Mouse (Mus musculus) stomach, postnatal 0 days (tissue): ENCODE data around the gene Bcl9l. TPM values are rescaled to one million over a fixed set of nuclear protein-coding genes. Genes with fewer than 3 reads are reported as not detected.

ENCODE experiments used
- ATAC-seq: fragments of 200-750 bp; cut with Nextera tagmentation; 2 replicates; pipeline ENCODE4 v1.8.0; 2017; ENCODE audit not compliant: low FRiP score, low TSS enrichment
- DNase-seq: peaks from one replicate; pipeline ENCODE4 v3.0.0-alpha.2; 2016; ENCODE audit warnings: low spot score
- H3K27ac ChIP-seq: fragments of 300-500 bp; sonication (generic); replicated peaks from 2 replicates; pipeline ENCODE4 v1.5.1; 2014; ENCODE audit warnings: mild to moderate bottlenecking, control low read depth
- H3K27me3 ChIP-seq: fragments of 300-500 bp; sonication (generic); 2 replicates; pipeline ENCODE4 v1.6.1; 2014; ENCODE audit warnings: low read length; ENCODE audit not compliant: control insufficient read depth, insufficient read depth
- H3K36me3 ChIP-seq: fragments of 300-500 bp; sonication (generic); 2 replicates; pipeline ENCODE4 v1.6.1; 2014; ENCODE audit warnings: low read length, mixed read lengths; ENCODE audit not compliant: control insufficient read depth, insufficient read depth
- H3K4me1 ChIP-seq: fragments of 300-500 bp; sonication (generic); replicated peaks from 2 replicates; pipeline ENCODE4 v1.6.1; 2014; ENCODE audit warnings: antibody characterized with exemption; ENCODE audit not compliant: control insufficient read depth, insufficient read depth
- H3K4me2 ChIP-seq: fragments of 300-500 bp; sonication (generic); replicated peaks from 2 replicates; pipeline ENCODE4 v1.6.1; 2014; ENCODE audit warnings: low read depth, mild to moderate bottlenecking, control low read depth, moderate library complexity
- H3K4me3 ChIP-seq: fragments of 300-500 bp; sonication (generic); 2 replicates; pipeline ENCODE4 v1.5.1; 2014; ENCODE audit warnings: low read depth, low read length, control low read depth
- H3K9ac ChIP-seq: fragments of 300-500 bp; sonication (generic); 2 replicates; pipeline ENCODE4 v1.6.1; 2014; ENCODE audit warnings: mild to moderate bottlenecking, low read length, control low read depth, mixed read lengths
- H3K9me3 ChIP-seq: fragments of 300-500 bp; sonication (generic); 2 replicates; pipeline ENCODE4 v1.6.1; 2016; ENCODE audit warnings: low read length; ENCODE audit not compliant: control insufficient read depth
- CTCF ChIP-seq: IDR thresholded peaks from 2 replicates; pipeline ENCODE4 v1.5.1; 2016; ENCODE audit warnings: antibody characterized with exemption, low read depth, mild to moderate bottlenecking, moderate library complexity
- EP300 ChIP-seq: optimal IDR thresholded peaks from 2 replicates; pipeline ENCODE3; 2016; ENCODE audit warnings: antibody characterized with exemption
- WGBS: fragments of 180-500 bp; shearing (Covaris S2); extraction: QIAGEN DNeasy Blood & Tissue Kit; methylation state at CpG from one replicate; pipeline ENCODE4 v1.1.7; 2014; 5-methylcytosine and 5-hydroxymethylcytosine counted together
- polyA plus RNA-seq: library from polyadenylated mRNA; unstranded; fragments of >200 nt; fragmentation: Nextera tagmentation; extraction: Ambion mirVana; gene quantifications from 2 replicates; pipeline ENCODE4 v1.2.1, GENCODE M21; 2015

The Bcl9l gene
- polyA plus RNA-seq, 1 experiment from 2014 or later, result 5.2 TPM

DNA sequence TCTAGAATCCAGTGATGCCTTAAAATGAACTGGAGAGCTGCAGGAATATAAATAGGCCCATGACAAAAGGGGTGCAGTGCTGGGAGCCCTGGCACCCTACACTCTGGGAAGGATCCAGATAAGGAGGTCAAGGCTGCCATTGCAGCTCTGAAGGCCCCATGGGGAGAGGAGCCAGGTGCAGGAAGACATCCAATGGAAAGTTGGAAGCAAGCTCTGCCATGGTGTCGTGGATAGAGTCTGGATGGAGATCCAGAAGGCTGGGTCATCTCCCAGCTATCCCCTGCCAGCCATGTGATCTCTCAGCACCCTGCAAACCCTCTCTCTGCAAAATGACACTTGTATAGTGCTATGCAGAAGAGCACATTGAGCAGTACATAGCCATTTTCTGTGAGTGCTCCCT is 8.3 kb upstream of the Bcl9l start:
- H3K36me3 ChIP-seq, result no peaks in the 10 kb centered on the region
- H3K4me3 ChIP-seq, result no peak overlapping the region
- DNase-seq, result no peak
- H3K27me3 ChIP-seq, result no peaks in the 10 kb centered on the region
- H3K9me3 ChIP-seq, result no peaks in the 10 kb centered on the region
- H3K9ac ChIP-seq, result no peak overlapping the region
- TF ChIP-seq EP300 (no peak), CTCF (no peak)
- H3K27ac ChIP-seq, result no peak overlapping the region
- ATAC-seq, result no peak
- 27% methylated on average over 1 of the region's 1 CpGs for WGBS
- H3K4me1 ChIP-seq, result no peaks in the 10 kb centered on the region
- no peak overlapping the region for H3K4me2 ChIP-seq

DNA sequence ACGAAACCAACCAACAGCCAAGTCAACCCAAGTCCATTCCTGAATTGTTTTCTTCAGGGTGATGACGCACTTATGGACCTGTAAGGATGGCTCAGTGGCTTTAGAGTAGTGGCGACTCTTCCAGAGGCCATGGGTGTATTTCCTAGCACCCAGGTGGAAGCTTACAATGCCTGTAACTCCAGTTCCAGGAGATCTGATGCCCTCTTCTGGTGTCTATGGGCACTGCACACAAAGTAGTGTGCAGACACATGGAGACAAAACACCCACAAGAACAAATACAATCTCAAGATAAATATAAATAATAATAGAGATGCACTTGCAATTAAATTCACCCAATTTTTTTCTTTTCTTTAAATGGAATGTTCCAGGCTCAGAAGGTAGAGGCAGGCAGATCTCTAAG is 6.7 kb upstream of the Bcl9l start:
- H3K27me3 ChIP-seq, result no peaks in the 10 kb centered on the region
- no peaks in the 10 kb centered on the region for H3K36me3 ChIP-seq
- H3K4me3 ChIP-seq, result no peak overlapping the region
- ATAC-seq (no peak), DNase-seq (no peak)
- no peaks in the 10 kb centered on the region for H3K9me3 ChIP-seq
- no peak overlapping the region for H3K4me2 ChIP-seq
- TF ChIP-seq EP300 (no peak), CTCF (peak; percentile 55)
- no peak overlapping the region for H3K27ac ChIP-seq
- WGBS, result 95% methylated on average over 3 of the region's 3 CpGs
- no peak overlapping the region for H3K9ac ChIP-seq
- H3K4me1 ChIP-seq, result no peaks in the 10 kb centered on the region

DNA sequence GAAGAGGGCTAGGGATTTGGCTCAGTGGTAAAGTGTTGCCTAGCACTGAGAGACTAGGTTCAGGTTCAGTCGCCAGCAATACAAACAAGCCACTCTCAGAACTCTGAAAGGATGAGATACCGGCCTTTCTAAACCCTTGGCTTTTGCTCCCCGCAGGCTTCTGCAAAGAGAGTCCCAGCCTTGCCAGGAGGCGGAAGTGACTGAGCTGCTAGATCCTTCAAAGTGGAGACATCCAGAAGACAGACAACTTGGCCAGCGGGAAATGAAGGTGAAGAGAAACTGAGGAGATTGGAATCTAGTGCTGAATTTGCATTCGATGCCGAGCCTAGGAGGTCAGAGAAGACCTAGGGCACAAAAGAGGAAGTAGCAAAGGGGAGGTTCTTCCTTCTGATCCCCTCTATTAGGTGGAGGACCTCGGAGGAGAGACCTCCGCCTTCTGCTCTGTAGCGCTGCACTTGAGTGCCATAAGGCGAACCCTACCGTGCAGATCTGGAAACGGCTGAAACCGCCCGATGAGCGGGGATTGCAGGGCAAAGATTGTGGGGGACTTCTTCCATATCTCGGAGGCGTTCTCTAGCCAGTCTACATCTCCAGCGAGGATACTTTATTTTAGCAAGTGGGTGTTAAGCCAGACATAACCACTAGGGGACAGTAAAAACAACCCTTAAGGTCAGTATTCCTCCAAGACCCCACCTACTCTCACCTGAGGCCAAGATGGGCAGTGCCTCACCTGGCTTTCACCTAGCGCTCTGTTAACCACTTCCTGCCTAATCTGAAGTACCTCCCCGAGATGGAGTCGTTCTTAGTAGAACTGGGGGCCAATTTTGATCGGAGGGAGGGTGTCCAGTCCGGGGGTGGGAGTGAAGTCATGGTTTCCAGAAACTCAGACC is 5.0 kb upstream of the Bcl9l start:
- no peaks in the 10 kb centered on the region for H3K36me3 ChIP-seq
- peak overlapping the region; percentile 95 for H3K4me2 ChIP-seq
- ATAC-seq, result peak; percentile 62
- no peaks in the 10 kb centered on the region for H3K4me1 ChIP-seq
- 6% methylated on average over 24 of the region's 24 CpGs for WGBS
- peak; percentile 83 for DNase-seq
- peak overlapping the region; percentile 98 for H3K27ac ChIP-seq
- H3K27me3 ChIP-seq, result no peaks in the 10 kb centered on the region
- H3K9ac ChIP-seq, result peak overlapping the region; percentile 68
- no peaks in the 10 kb centered on the region for H3K9me3 ChIP-seq
- TF ChIP-seq EP300 (no peak), CTCF (peak; percentile 92)
- peak overlapping the region; percentile 75 for H3K4me3 ChIP-seq

DNA sequence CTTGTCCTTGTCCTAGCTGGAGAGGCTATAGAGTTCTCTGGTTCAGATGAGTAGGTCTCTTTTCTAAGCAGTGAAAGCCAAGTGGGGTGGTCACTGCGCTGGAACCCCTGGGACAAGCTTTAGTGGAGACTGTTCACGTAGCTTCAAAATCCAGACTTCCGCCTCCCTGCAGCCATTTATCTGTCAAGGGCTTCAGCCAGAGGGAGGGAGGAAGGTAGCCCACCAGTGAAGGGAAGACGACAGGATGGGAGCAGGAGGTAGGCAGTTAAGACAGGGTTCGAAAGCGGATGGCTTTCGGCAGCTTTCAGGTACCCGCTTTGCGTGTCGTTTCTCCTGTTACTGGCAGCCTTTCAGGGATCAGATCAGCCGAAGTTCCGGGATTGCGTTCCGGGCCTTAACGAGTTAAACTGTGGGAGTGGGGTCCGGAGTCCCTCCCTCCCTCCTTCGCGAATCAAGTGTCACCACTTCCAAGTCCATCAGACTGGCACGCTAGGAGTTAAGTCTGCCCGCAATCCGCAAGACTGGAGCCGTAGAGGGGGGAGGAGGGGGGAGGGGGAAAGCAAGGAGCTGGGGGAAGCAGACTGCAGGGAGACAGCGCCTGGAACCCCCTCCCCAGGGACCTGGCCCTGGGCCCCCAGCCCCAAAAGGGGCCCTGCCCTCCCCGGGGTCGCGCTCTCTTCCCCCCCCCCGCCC is 4.2 kb upstream of the Bcl9l start:
- 0% methylated on average over 23 of the region's 27 CpGs for WGBS
- no peaks in the 10 kb centered on the region for H3K27me3 ChIP-seq
- H3K27ac ChIP-seq, result peak overlapping the region; percentile 98
- DNase-seq (peak; percentile 91), ATAC-seq (peak; percentile 62)
- H3K4me3 ChIP-seq, result peak overlapping the region; percentile 75
- H3K4me1 ChIP-seq, result no peaks in the 10 kb centered on the region
- peak overlapping the region; percentile 68 for H3K9ac ChIP-seq
- no peaks in the 10 kb centered on the region for H3K36me3 ChIP-seq
- TF ChIP-seq EP300, result no peak
- TF ChIP-seq CTCF, result no peak
- H3K4me2 ChIP-seq, result peak overlapping the region; percentile 95
- no peaks in the 10 kb centered on the region for H3K9me3 ChIP-seq

DNA sequence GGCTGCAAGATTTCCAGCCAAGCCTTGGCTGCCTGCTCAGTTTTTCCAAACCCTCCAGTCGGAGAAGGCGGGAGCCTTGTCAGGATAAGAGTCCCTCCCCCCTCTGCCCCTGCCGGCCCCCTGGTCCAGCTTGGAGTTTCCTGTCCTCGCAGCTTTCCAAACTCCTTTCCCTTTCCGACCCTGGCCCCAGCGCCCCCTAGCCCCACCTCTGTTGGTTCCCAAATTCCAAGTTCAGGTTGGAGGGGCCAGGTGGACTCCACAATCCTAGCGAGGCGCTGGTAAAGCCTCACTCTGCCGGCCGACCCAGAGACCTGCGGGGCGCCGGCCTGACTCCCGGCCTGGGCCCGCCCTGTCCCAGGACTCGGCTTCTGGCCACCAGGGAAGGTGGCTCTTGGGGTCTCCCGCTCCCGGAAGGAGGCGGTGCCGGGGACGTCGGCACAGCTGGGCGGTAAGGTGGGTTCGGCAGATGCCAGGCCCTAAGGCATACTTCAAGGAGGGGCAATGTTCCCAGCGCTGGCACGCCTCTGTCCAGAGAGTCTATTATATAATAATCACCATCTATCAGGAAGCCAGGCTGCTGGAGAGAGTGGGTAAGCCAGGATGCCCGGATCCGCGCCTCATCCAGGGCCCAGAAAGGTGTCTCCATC is 3.5 kb upstream of the Bcl9l start:
- TF ChIP-seq EP300, result no peak
- TF ChIP-seq CTCF, result peak; percentile 43
- Histone ChIP-seq H3K27me3 (no peaks in the 10 kb centered on the region), H3K4me2 (peak overlapping the region; percentile 95), H3K9ac (peak overlapping the region; percentile 68), H3K36me3 (no peaks in the 10 kb centered on the region), H3K4me1 (no peaks in the 10 kb centered on the region), H3K27ac (peak overlapping the region; percentile 98), H3K4me3 (peak overlapping the region; percentile 75), H3K9me3 (no peaks in the 10 kb centered on the region)
- WGBS, result under 1% methylated on average over 28 of the region's 29 CpGs
- peak; percentile 88 for DNase-seq
- peak; percentile 49 for ATAC-seq
